Mouse (Mus musculus): Measurements from ENCODE around the gene Ifnb1. TPM values are rescaled to one million over a fixed set of nuclear protein-coding genes. Genes with fewer than 3 reads are reported as not detected.

The Ifnb1 gene
- polyA plus RNA-seq, 1 experiment from 2014 or later = not detected

DNA sequence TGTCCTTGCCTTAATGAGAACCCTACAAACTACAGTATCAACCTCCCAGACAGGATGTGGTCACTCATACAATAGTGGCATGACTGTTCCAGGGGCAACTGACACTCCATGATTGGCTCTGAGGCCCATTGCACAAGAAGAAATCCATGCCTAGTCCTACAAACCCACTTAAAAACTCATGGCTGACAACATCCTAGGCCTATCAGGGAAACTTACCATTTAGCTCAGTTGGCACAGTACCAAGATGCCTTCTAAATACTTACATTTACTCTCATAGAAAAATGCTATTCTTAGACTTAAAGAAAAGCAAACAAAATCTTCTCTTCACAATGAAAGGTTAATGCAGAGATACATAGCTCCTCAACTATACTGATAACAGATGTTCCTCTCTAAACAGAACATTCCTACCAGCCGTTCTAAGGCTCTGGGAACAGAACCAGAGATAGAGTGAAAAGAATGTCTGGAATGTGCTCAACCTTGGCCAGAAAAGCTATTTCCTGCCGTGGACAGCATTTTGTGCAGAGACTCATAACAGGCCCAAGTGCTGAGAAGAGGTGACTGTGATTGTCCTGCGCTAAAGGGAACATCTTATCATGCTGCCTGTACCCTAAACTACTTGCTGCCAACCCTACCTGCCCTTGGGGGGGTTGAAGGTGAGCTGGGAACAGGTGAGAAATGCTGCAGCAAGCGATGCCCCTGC lies 45.9 kb downstream of the Ifnb1 start:
- peaks cover 7 to 10% of the 10 kb centered on the region in 2 experiments for H3K4me1 ChIP-seq (ENCODE audit: control insufficient read depth in 2 of 2, insufficient read depth in 2 of 2, low read length in 2 of 2)
- H3K9me3 ChIP-seq (ENCODE audit: control insufficient read depth, low read length) = no peaks in the 10 kb centered on the region
- WGBS = 19% methylated on average over 4 of the region's 4 CpGs
- H3K4me3 ChIP-seq (ENCODE audit: control insufficient read depth in 1 of 2, insufficient read depth in 1 of 2, low read depth in 1 of 2, low read length in 2 of 2) = no peak overlapping the region
- H3K27ac ChIP-seq (replicated peaks in 1 of 2; ENCODE audit: control insufficient read depth in 1 of 2, insufficient read depth in 1 of 2, low read depth in 2 of 2, low read length in 2 of 2) = peak overlapping the region; percentile 56 to 62
- H3K27me3 ChIP-seq (ENCODE audit: control insufficient read depth, insufficient read depth, low read length) = no peaks in the 10 kb centered on the region
- H3K36me3 ChIP-seq (ENCODE audit: control insufficient read depth, insufficient read depth, low read length) = no peaks in the 10 kb centered on the region
- H3K4me2 ChIP-seq (ENCODE audit: low read length) = no peak overlapping the region
- H3K9ac ChIP-seq (ENCODE audit: low read length) = no peak overlapping the region
- peak; percentile 83 for ATAC-seq (ENCODE audit: insufficient number of reproducible peaks, insufficient read depth, low FRiP score, low read depth)

GRCm38 (mm10) chr4:88476084-88476483 lies 46.5 kb downstream of the Ifnb1 start:
- no peak overlapping the region for H3K9ac ChIP-seq (ENCODE audit: low read length)
- H3K9me3 ChIP-seq (ENCODE audit: control insufficient read depth, low read length) = no peaks in the 10 kb centered on the region
- peaks cover 7 to 10% of the 10 kb centered on the region in 2 experiments for H3K4me1 ChIP-seq (ENCODE audit: control insufficient read depth in 2 of 2, insufficient read depth in 2 of 2, low read length in 2 of 2)
- ATAC-seq (ENCODE audit: insufficient number of reproducible peaks, insufficient read depth, low FRiP score, low read depth) = no peak
- whole genome bisulfite sequencing = 85% methylated on average over 3 of the region's 3 CpGs
- no peaks in the 10 kb centered on the region for H3K36me3 ChIP-seq (ENCODE audit: control insufficient read depth, insufficient read depth, low read length)
- H3K4me3 ChIP-seq (ENCODE audit: control insufficient read depth in 1 of 2, insufficient read depth in 1 of 2, low read depth in 1 of 2, low read length in 2 of 2) = no peak overlapping the region
- no peak overlapping the region for H3K4me2 ChIP-seq (ENCODE audit: low read length)
- H3K27ac ChIP-seq (replicated peaks in 1 of 2; ENCODE audit: control insufficient read depth in 1 of 2, insufficient read depth in 1 of 2, low read depth in 2 of 2, low read length in 2 of 2) = peak overlapping the region; percentile 10 to 62
- H3K27me3 ChIP-seq (ENCODE audit: control insufficient read depth, insufficient read depth, low read length) = no peaks in the 10 kb centered on the region

Other genes with a start within 250 kb of the Ifnb1 start
- 9.7 and 12.3 TPM in 2 replicates for gene Hacd4, start 83.8 kb downstream of the Ifnb1 start, polyA plus RNA-seq (2014; fragmentation: Nextera tagmentation; extraction: Ambion mirVana)
- not detected in 2 replicates for gene Ifna15, start 35.5 kb upstream of the Ifnb1 start, polyA plus RNA-seq (2014; fragmentation: Nextera tagmentation; extraction: Ambion mirVana)
- gene Ifna14, start 49.0 kb upstream of the Ifnb1 start, polyA plus RNA-seq (2014; fragmentation: Nextera tagmentation; extraction: Ambion mirVana) = not detected in 2 replicates
- gene Ifna9, start 69.6 kb upstream of the Ifnb1 start, polyA plus RNA-seq (2014; fragmentation: Nextera tagmentation; extraction: Ambion mirVana) = not detected in 2 replicates
- not detected in 2 replicates for gene Ifna12, start 80.6 kb upstream of the Ifnb1 start, polyA plus RNA-seq (2014; fragmentation: Nextera tagmentation; extraction: Ambion mirVana)
- gene C87499, start 111.6 kb upstream of the Ifnb1 start, polyA plus RNA-seq (2014; fragmentation: Nextera tagmentation; extraction: Ambion mirVana) = not detected in 2 replicates
- not detected in 2 replicates for gene Ifna13, start 121.7 kb upstream of the Ifnb1 start, polyA plus RNA-seq (2014; fragmentation: Nextera tagmentation; extraction: Ambion mirVana)
- not detected in 2 replicates for gene Ifna16, start 154.2 kb upstream of the Ifnb1 start, polyA plus RNA-seq (2014; fragmentation: Nextera tagmentation; extraction: Ambion mirVana)
- gene Ifna2, start 161.1 kb upstream of the Ifnb1 start, polyA plus RNA-seq (2014; fragmentation: Nextera tagmentation; extraction: Ambion mirVana) = not detected in 2 replicates
- not detected in 2 replicates for gene Ifnab, start 168.6 kb upstream of the Ifnb1 start, polyA plus RNA-seq (2014; fragmentation: Nextera tagmentation; extraction: Ambion mirVana)
- gene Gm26566, start 199.0 kb upstream of the Ifnb1 start, polyA plus RNA-seq (2014; fragmentation: Nextera tagmentation; extraction: Ambion mirVana) = 1.6 and 1.7 TPM in 2 replicates
- 105 and 108 TPM in 2 replicates for gene Klhl9, start 199.7 kb upstream of the Ifnb1 start, polyA plus RNA-seq (2014; fragmentation: Nextera tagmentation; extraction: Ambion mirVana)
- not detected in 2 replicates for gene Gm13271, start 232.1 kb upstream of the Ifnb1 start, polyA plus RNA-seq (2014; fragmentation: Nextera tagmentation; extraction: Ambion mirVana)
- 0.49 TPM in 1 of 2 replicates, not detected in the other for gene Gm13283, start 237.3 kb upstream of the Ifnb1 start, polyA plus RNA-seq (2014; fragmentation: Nextera tagmentation; extraction: Ambion mirVana)